Mouse (Mus musculus): Measurements from ENCODE around the gene Nek5.

Nek5 gene

GRCm38 (mm10) chr8:22036137-22036536 lies 88.7 kb downstream of the Nek5 start:
- in situ Hi-C loops (cut with MboI; ENCODE audit: unreplicated experiment in 2 of 2): no loop called here

- in situ Hi-C loops (cut with MboI; ENCODE audit: unreplicated experiment in 2 of 2): no loop called here
These were observed 93.9 kb downstream of the Nek5 start for GRCm38 (mm10) chr8:22030990-22031389.

DNA sequence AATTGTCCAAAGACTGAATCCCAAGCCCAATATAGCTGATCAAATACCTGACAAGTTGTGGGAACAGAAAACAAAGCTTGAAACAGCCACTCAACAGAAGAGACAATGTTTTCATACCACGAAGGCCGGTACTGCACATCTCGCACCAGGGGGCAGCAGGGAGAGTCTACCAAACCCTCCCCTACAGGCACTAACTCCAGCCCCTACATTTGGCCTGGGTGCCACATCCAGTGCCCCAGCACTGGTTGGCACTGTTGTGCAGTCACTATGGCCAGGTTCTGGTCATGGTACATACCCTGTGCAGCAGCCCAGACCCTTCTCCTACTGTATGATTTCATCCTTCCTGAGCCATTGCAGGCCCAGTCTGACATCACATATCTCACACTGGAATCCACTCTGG lies 95.9 kb downstream of the Nek5 start:
- in situ Hi-C loops (cut with MboI; ENCODE audit: unreplicated experiment in 2 of 2): no loop called here

DNA sequence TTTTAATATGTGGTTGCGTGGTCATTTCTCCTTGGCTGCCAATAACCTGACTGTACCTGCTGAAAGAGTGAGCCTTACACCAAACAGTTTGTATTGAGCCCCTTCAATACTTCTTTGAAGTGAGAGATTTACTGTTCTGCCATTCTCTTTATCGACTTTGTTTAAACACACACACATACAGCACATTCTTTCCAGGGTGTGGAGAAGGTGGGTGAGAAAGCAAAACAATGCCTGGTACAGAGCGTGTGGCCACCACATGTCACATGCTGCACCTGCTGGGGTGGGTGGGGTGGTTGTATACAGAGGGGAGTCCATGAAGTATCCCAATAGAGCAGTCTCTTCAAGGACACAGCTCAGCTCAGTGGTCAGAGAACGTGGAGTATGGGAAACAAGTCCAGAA lies 99.6 kb downstream of the Nek5 start:
- in situ Hi-C loops (cut with MboI; ENCODE audit: unreplicated experiment in 2 of 2): no loop called here
